Mouse (Mus musculus) embryonic facial prominence, embryonic 14.5 days (tissue): ENCODE measurements around the gene Gm49486. TPM values are rescaled to one million over a fixed set of nuclear protein-coding genes. Genes with fewer than 3 reads are reported as not detected.

Source experiments
- ATAC-seq: fragments of 200-750 bp; cut with Nextera tagmentation; 2 replicates; pipeline ENCODE4 v1.8.0; 2017; ENCODE audit warnings: low read depth, moderate number of reproducible peaks, moderate TSS enrichment
- DNase-seq: peaks from one replicate; pipeline ENCODE4 v3.0.0-alpha.2; 2015; ENCODE audit warnings: low spot score
- H3K27ac ChIP-seq: fragments of 300-500 bp; sonication (generic); replicated peaks from 2 replicates; pipeline ENCODE4 v1.5.1; 2014; ENCODE audit warnings: low read depth, mild to moderate bottlenecking, low read length, moderate library complexity
- H3K27me3 ChIP-seq: fragments of 300-500 bp; sonication (generic); replicated peaks from 2 replicates; pipeline ENCODE4 v1.6.1; 2014; ENCODE audit warnings: low read length; ENCODE audit not compliant: control insufficient read depth, insufficient read depth
- H3K36me3 ChIP-seq: fragments of 300-500 bp; sonication (generic); 2 replicates; pipeline ENCODE4 v1.6.1; 2014; ENCODE audit warnings: low read length, mixed read lengths; ENCODE audit not compliant: control insufficient read depth, insufficient read depth
- H3K4me1 ChIP-seq: fragments of 300-500 bp; sonication (generic); 2 replicates; pipeline ENCODE4 v1.6.1; 2014; ENCODE audit warnings: antibody characterized with exemption, low read length; ENCODE audit not compliant: control insufficient read depth, insufficient read depth
- H3K4me2 ChIP-seq: fragments of 300-500 bp; sonication (generic); 2 replicates; pipeline ENCODE4 v1.6.1; 2014; ENCODE audit warnings: low read depth, mild to moderate bottlenecking, low read length, moderate library complexity, mixed read lengths
- H3K4me3 ChIP-seq: fragments of 300-500 bp; sonication (generic); 2 replicates; pipeline ENCODE4 v1.5.1; 2014; ENCODE audit warnings: low read depth, mild to moderate bottlenecking, low read length
- H3K9ac ChIP-seq: fragments of 300-500 bp; sonication (generic); 2 replicates; pipeline ENCODE4 v1.6.1; 2014; ENCODE audit warnings: low read depth, mild to moderate bottlenecking, low read length, moderate library complexity, mixed read lengths
- H3K9me3 ChIP-seq: fragments of 300-500 bp; sonication (generic); 2 replicates; pipeline ENCODE4 v1.6.1; 2016; ENCODE audit warnings: low read length; ENCODE audit not compliant: control insufficient read depth
- WGBS: fragments of 180-500 bp; shearing (Covaris S2); extraction: QIAGEN DNeasy Blood & Tissue Kit; methylation state at CpG from one replicate; pipeline ENCODE4 v1.1.7; 2014; 5-methylcytosine and 5-hydroxymethylcytosine counted together
- polyA plus RNA-seq: library from polyadenylated mRNA; unstranded; fragments of >200 nt; fragmentation: Nextera tagmentation; extraction: Ambion mirVana; gene quantifications from 2 replicates; pipeline ENCODE4 v1.2.1, GENCODE M21; 2014

Gene Gm49486
- polyA plus RNA-seq, 1 experiment from 2014 or later = 1.1 TPM

- DNase-seq (no peak), ATAC-seq (no peak)
- H3K4me1 ChIP-seq = 0 out of 2 replicates have a peak, but pooled peaks cover 7% of the 10 kb centered on the region
- H3K4me2 ChIP-seq = no peak overlapping the region
- H3K27ac ChIP-seq = no peak overlapping the region
- WGBS = 27% methylated on average over 15 of the region's 17 CpGs
- H3K4me3 ChIP-seq = no peak overlapping the region
- H3K36me3 ChIP-seq = no peaks in the 10 kb centered on the region
- H3K9ac ChIP-seq = no peak overlapping the region
- H3K9me3 ChIP-seq = no peaks in the 10 kb centered on the region
- H3K27me3 ChIP-seq = peaks cover 22% of the 10 kb centered on the region
Observed at GRCm38 (mm10) chr15:79258521-79258920, 29.3 kb downstream of the Gm49486 start.

DNA sequence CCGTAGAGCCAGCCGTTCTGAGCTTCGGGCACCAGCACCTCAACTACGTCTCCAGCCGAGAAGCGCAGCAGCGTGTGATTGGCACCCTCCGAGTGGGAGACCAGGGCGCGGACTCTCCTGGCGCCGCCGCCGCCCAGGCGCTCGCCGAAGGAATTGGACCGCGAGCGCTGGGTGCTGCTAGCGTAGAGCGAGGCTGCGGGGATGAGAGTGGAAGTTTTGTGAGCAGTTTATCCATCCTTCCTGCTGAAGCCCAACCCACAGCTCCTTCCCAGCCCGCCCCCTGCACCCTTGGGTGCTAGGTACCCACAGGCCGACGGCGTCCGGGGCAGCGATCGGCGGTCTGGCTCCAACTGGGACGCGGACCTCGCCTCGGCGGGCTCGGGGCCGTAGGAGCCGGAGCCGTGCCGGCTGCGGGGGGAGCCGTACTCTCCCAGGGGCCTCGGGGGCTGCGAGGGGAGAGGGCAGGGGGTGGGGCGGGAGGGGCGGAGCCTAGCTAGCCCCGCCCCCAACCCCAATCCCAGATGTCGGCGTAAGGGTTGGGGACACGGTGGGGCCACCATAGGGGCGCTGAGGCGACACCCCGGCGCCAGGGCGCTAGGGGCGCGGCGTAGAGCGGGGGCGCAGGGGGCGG, 32.0 kb downstream of the Gm49486 start:
- H3K9me3 ChIP-seq = no peaks in the 10 kb centered on the region
- H3K27ac ChIP-seq = peak overlapping the region; percentile 33
- peaks cover 22% of the 10 kb centered on the region for H3K27me3 ChIP-seq
- WGBS = under 1% methylated on average over 17 of the region's 62 CpGs
- ATAC-seq = peak; percentile 70
- H3K4me3 ChIP-seq = peak overlapping the region; percentile 68
- H3K4me2 ChIP-seq = peak overlapping the region; percentile 100
- 0 out of 2 replicates have a peak, but pooled peaks cover 7% of the 10 kb centered on the region for H3K4me1 ChIP-seq
- H3K36me3 ChIP-seq = no peaks in the 10 kb centered on the region
- peak; percentile 45 for DNase-seq
- peak overlapping the region; percentile 76 for H3K9ac ChIP-seq

DNA sequence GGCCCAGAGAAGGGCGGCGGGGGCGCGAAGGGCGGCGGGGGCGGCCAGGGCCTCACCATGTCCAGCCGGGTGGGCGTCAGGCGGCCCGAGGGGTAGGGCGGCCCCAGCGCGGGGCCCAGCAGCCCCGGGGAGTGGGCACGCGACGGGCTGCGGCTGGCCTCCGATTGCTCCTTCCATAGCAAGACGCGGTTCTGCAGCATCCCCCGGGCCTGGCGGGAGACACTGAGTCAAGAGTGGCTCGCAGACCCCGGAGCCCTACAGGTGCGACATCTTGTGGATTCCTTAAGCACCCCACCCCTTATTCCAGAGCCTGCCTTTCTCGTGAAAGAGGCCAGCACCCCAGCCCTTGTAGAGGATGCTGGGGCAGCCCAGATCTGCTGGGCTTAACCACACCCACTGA, 32.6 kb downstream of the Gm49486 start:
- Histone ChIP-seq H3K9me3 (no peaks in the 10 kb centered on the region), H3K36me3 (no peaks in the 10 kb centered on the region), H3K4me3 (peak overlapping the region; percentile 68), H3K4me2 (peak overlapping the region; percentile 100), H3K4me1 (0 out of 2 replicates have a peak, but pooled peaks cover 7% of the 10 kb centered on the region), H3K9ac (peak overlapping the region; percentile 76), H3K27me3 (peaks cover 22% of the 10 kb centered on the region), H3K27ac (peak overlapping the region; percentile 33; the same call in 1 of the 2 replicates)
- ATAC-seq = peak; percentile 30
- peak; percentile 33 for DNase-seq
- 0% methylated on average over 10 of the region's 28 CpGs for WGBS

- Histone ChIP-seq H3K9me3 (no peaks in the 10 kb centered on the region), H3K4me2 (peak overlapping the region; percentile 100), H3K27me3 (peaks cover 23% of the 10 kb centered on the region), H3K36me3 (no peaks in the 10 kb centered on the region), H3K4me3 (peak overlapping the region; percentile 68; the same call in 1 of the 2 replicates), H3K4me1 (0 out of 2 replicates have a peak, but pooled peaks cover 7% of the 10 kb centered on the region), H3K27ac (no peak overlapping the region), H3K9ac (no peak overlapping the region)
- DNase-seq (peak; percentile 45), ATAC-seq (no peak)
- WGBS = 20% methylated on average over 13 of the region's 13 CpGs
Observed at GRCm38 (mm10) chr15:79262375-79262774, 33.2 kb downstream of the Gm49486 start.

- Histone ChIP-seq H3K9me3 (no peaks in the 10 kb centered on the region), H3K4me3 (no peak overlapping the region), H3K4me1 (0 out of 2 replicates have a peak, but pooled peaks cover 7% of the 10 kb centered on the region), H3K4me2 (no peak overlapping the region), H3K36me3 (no peaks in the 10 kb centered on the region), H3K27ac (no peak overlapping the region), H3K9ac (no peak overlapping the region), H3K27me3 (peaks cover 25% of the 10 kb centered on the region)
- WGBS = 88% methylated on average over 3 of the region's 3 CpGs
- DNase-seq = no peak
- no peak for ATAC-seq
Observed at GRCm38 (mm10) chr15:79262786-79263309, 33.7 kb downstream of the Gm49486 start.

DNA sequence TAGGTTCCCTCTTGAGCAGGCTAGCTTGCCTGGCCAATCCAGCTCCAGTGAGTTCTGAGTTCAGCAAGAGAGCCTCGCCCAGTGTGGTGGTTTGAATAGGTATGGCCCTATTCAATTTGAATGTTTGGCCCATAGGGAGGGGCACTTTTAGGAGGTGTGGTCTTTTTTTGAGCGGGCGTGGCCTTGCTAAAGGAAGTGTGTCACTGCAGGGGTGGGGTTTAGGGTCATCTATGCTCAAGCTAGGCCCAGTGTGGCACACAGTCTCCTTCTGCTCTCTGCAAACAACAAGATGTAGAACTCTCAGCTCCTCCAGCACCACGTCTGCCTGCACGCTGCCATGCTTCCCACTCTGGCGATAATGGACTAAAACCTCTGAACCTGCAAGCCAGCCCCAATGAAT, 34.5 kb downstream of the Gm49486 start:
- H3K4me3 ChIP-seq = no peak overlapping the region
- DNase-seq (no peak), ATAC-seq (no peak)
- no peak overlapping the region for H3K9ac ChIP-seq
- H3K4me2 ChIP-seq = no peak overlapping the region
- no peaks in the 10 kb centered on the region for H3K9me3 ChIP-seq
- no peak overlapping the region for H3K27ac ChIP-seq
- H3K27me3 ChIP-seq = peaks cover 25% of the 10 kb centered on the region
- H3K4me1 ChIP-seq = 0 out of 2 replicates have a peak, but pooled peaks cover 7% of the 10 kb centered on the region
- 87% methylated on average over 6 of the region's 6 CpGs for WGBS
- H3K36me3 ChIP-seq = no peaks in the 10 kb centered on the region

DNA sequence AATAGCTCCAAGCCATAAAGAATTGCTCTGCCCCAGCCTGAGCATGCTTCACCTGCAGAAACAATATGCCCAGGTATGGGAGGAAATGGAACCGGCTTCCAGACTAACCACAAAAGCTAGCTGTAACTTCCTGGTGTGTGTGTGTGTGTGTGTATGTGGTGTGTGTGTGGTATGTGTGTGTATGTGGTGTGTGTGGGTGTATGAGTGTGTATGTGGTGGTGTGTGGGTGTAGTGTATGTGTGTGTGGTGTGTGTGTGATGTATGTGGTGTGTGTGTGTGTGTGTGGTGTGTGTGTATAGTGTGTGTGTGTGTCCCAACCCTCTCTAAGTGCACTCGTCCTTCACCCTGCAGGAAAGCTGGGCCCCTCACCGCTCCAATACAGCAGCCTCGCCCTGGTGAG, 36.2 kb downstream of the Gm49486 start:
- Histone ChIP-seq H3K4me3 (no peak overlapping the region), H3K4me1 (0 out of 2 replicates have a peak, but pooled peaks cover 7% of the 10 kb centered on the region), H3K4me2 (no peak overlapping the region), H3K9me3 (no peaks in the 10 kb centered on the region), H3K27ac (no peak overlapping the region), H3K9ac (no peak overlapping the region), H3K36me3 (no peaks in the 10 kb centered on the region), H3K27me3 (peaks cover 21% of the 10 kb centered on the region)
- WGBS = 64% methylated on average over 4 of the region's 4 CpGs
- DNase-seq (no peak), ATAC-seq (no peak)

- DNase-seq = no peak
- 33% methylated on average over 1 of the region's 1 CpGs for WGBS
- no peak for ATAC-seq
- H3K27ac ChIP-seq = no peak overlapping the region
- H3K9ac ChIP-seq = no peak overlapping the region
- no peak overlapping the region for H3K4me2 ChIP-seq
- H3K4me1 ChIP-seq = peaks cover 3% of the 10 kb centered on the region; the same call in 1 of the 2 replicates
- H3K36me3 ChIP-seq = no peaks in the 10 kb centered on the region
- H3K9me3 ChIP-seq = no peaks in the 10 kb centered on the region
- H3K27me3 ChIP-seq = peaks cover 16% of the 10 kb centered on the region
- no peak overlapping the region for H3K4me3 ChIP-seq
Observed at GRCm38 (mm10) chr15:79268521-79268920, 39.3 kb downstream of the Gm49486 start.
